Mouse (Mus musculus): ENCODE measurements around the gene Angptl8. TPM values are rescaled to one million over a fixed set of nuclear protein-coding genes. Genes with fewer than 3 reads are reported as not detected.

Gene Angptl8
- polyA plus RNA-seq, 1 experiment: not detected

GRCm38 (mm10) chr9:21823957-21824356 is 11.4 kb upstream of the Angptl8 start:
- H3K4me1 ChIP-seq (ENCODE audit: control insufficient read depth, insufficient read depth, low read length): no peaks in the 10 kb centered on the region
- H3K27ac ChIP-seq (ENCODE audit: control insufficient read depth, insufficient read depth, low read depth, low read length): no peak overlapping the region
- peaks cover 1% of the 10 kb centered on the region for H3K36me3 ChIP-seq (ENCODE audit: control insufficient read depth, insufficient read depth, low read length)
- TF ChIP-seq CTCF (IDR thresholded peaks at IDR 0.05; ENCODE audit: control insufficient read depth, insufficient read depth, insufficient replicate concordance, low read depth, low read length) (no peak), POLR2A (IDR thresholded peaks at IDR 0.05; ENCODE audit: control insufficient read depth, low read depth, low read length) (no peak)
- H3K4me3 ChIP-seq (ENCODE audit: control insufficient read depth, low read depth, low read length): no peak overlapping the region
- no peaks in the 10 kb centered on the region for H3K27me3 ChIP-seq (ENCODE audit: control insufficient read depth, insufficient read depth, low read length)

- TF ChIP-seq CTCF (IDR thresholded peaks at IDR 0.05; ENCODE audit: control insufficient read depth, insufficient read depth, insufficient replicate concordance, low read depth, low read length) (no peak), POLR2A (IDR thresholded peaks at IDR 0.05; ENCODE audit: control insufficient read depth, low read depth, low read length) (no peak)
- no peaks in the 10 kb centered on the region for H3K4me1 ChIP-seq (ENCODE audit: control insufficient read depth, insufficient read depth, low read length)
- H3K4me3 ChIP-seq (ENCODE audit: control insufficient read depth, low read depth, low read length): no peak overlapping the region
- peaks cover 1% of the 10 kb centered on the region for H3K36me3 ChIP-seq (ENCODE audit: control insufficient read depth, insufficient read depth, low read length)
- no peaks in the 10 kb centered on the region for H3K27me3 ChIP-seq (ENCODE audit: control insufficient read depth, insufficient read depth, low read length)
- no peak overlapping the region for H3K27ac ChIP-seq (ENCODE audit: control insufficient read depth, insufficient read depth, low read depth, low read length)
Observed at GRCm38 (mm10) chr9:21824366-21824765, 10.9 kb upstream of the Angptl8 start.

DNA sequence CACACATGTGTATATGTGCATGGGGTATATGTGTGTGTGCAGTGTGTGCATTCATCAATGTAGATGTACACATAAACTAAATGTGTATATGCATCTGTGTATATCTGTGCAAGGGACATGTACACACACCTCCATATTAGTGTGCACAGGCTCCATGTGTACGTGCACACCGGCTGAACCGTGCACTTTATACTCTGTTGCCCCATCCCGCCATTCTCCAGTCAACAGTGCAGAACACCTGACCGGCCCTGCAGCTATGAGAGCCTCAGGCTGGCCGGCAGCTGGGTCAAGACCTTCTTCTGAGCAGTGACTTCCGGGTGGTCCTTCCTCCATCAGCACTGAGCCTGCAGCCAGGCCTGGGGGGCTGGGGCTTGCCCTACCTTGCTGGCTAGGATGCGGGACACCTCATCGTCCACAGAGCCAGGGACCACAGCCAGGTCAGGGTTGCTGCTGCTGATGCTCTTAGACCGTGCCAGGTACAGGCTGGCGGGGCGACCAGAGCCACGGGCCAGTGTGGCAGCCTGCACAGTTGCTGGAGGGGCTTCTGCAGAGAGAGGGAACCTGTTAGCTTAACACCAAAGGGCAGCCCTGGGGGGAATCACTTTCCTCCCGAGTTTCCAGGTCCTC is 5.4 kb upstream of the Angptl8 start:
- Histone ChIP-seq H3K27me3 (ENCODE audit: control insufficient read depth, insufficient read depth, low read length) (no peaks in the 10 kb centered on the region), H3K4me1 (ENCODE audit: control insufficient read depth, insufficient read depth, low read length) (no peaks in the 10 kb centered on the region), H3K36me3 (ENCODE audit: control insufficient read depth, insufficient read depth, low read length) (peaks cover 1% of the 10 kb centered on the region; the same call in 1 of the 2 replicates), H3K27ac (ENCODE audit: control insufficient read depth, insufficient read depth, low read depth, low read length) (no peak overlapping the region), H3K4me3 (ENCODE audit: control insufficient read depth, low read depth, low read length) (no peak overlapping the region)
- TF ChIP-seq POLR2A (IDR thresholded peaks at IDR 0.05; ENCODE audit: control insufficient read depth, low read depth, low read length) (no peak), CTCF (IDR thresholded peaks at IDR 0.05; ENCODE audit: control insufficient read depth, insufficient read depth, insufficient replicate concordance, low read depth, low read length) (no peak)

DNA sequence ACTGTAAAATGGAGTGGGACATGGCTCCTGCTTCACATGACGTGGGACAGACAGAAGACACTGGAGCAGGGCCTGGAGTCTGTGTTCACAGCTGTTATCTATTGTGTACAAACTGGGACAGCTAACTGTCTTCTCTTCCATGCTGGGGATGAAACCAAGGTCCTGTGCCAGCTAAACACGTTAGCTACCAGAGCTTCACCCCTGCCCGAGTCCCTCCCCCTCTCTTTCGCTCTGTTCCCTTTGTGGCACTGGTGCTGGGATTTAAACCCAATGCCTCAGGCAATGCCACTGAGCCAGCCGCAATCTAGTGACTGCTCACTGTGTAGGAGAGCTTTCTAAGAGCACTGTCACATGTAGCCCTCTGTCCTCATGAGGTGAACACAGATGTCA is 4.9 kb upstream of the Angptl8 start:
- no peak overlapping the region for H3K27ac ChIP-seq (ENCODE audit: control insufficient read depth, insufficient read depth, low read depth, low read length)
- H3K4me3 ChIP-seq (ENCODE audit: control insufficient read depth, low read depth, low read length): no peak overlapping the region
- no peaks in the 10 kb centered on the region for H3K27me3 ChIP-seq (ENCODE audit: control insufficient read depth, insufficient read depth, low read length)
- H3K4me1 ChIP-seq (ENCODE audit: control insufficient read depth, insufficient read depth, low read length): no peaks in the 10 kb centered on the region
- no peak for TF ChIP-seq POLR2A (IDR thresholded peaks at IDR 0.05; ENCODE audit: control insufficient read depth, low read depth, low read length)
- no peak for TF ChIP-seq CTCF (IDR thresholded peaks at IDR 0.05; ENCODE audit: control insufficient read depth, insufficient read depth, insufficient replicate concordance, low read depth, low read length)
- peaks cover 1% of the 10 kb centered on the region; the same call in 1 of the 2 replicates for H3K36me3 ChIP-seq (ENCODE audit: control insufficient read depth, insufficient read depth, low read length)

- no peak overlapping the region for H3K4me3 ChIP-seq (ENCODE audit: control insufficient read depth, low read depth, low read length)
- H3K27me3 ChIP-seq (ENCODE audit: control insufficient read depth, insufficient read depth, low read length): no peaks in the 10 kb centered on the region
- TF ChIP-seq CTCF (IDR thresholded peaks at IDR 0.05; ENCODE audit: control insufficient read depth, insufficient read depth, insufficient replicate concordance, low read depth, low read length) (no peak), POLR2A (IDR thresholded peaks at IDR 0.05; ENCODE audit: control insufficient read depth, low read depth, low read length) (no peak)
- no peak overlapping the region for H3K27ac ChIP-seq (ENCODE audit: control insufficient read depth, insufficient read depth, low read depth, low read length)
- H3K4me1 ChIP-seq (ENCODE audit: control insufficient read depth, insufficient read depth, low read length): no peaks in the 10 kb centered on the region; the same call in 1 of the 2 replicates
- no peaks in the 10 kb centered on the region for H3K36me3 ChIP-seq (ENCODE audit: control insufficient read depth, insufficient read depth, low read length)
Observed at GRCm38 (mm10) chr9:21830936-21831335, 4.4 kb upstream of the Angptl8 start.

- Histone ChIP-seq H3K4me3 (ENCODE audit: control insufficient read depth, low read depth, low read length) (no peak overlapping the region), H3K27me3 (ENCODE audit: control insufficient read depth, insufficient read depth, low read length) (no peaks in the 10 kb centered on the region), H3K27ac (ENCODE audit: control insufficient read depth, insufficient read depth, low read depth, low read length) (no peak overlapping the region), H3K36me3 (ENCODE audit: control insufficient read depth, insufficient read depth, low read length) (no peaks in the 10 kb centered on the region), H3K4me1 (ENCODE audit: control insufficient read depth, insufficient read depth, low read length) (no peaks in the 10 kb centered on the region; the same call in 1 of the 2 replicates)
- no peak for TF ChIP-seq POLR2A (IDR thresholded peaks at IDR 0.05; ENCODE audit: control insufficient read depth, low read depth, low read length)
- no peak for TF ChIP-seq CTCF (IDR thresholded peaks at IDR 0.05; ENCODE audit: control insufficient read depth, insufficient read depth, insufficient replicate concordance, low read depth, low read length)
Observed at GRCm38 (mm10) chr9:21831558-21832240, 3.6 kb upstream of the Angptl8 start.

DNA sequence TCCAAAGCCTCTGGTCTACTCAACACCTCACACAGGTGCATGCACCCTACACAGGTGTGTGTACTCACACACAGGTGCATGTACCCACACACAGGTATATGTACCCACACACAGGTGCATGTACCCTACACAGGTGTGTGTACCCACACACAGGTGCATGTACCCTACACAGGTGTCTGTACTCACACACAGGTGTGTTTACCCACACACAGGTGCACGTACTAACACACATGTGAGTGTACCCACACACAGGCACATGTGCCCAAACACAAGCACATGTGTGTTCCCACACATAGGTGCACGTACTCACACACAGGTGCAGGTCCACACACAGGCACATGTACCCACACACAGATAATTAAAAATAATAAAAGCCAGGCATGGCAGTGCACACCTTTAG is 2.4 kb downstream of the Angptl8 start:
- Histone ChIP-seq H3K27ac (ENCODE audit: control insufficient read depth, insufficient read depth, low read depth, low read length) (no peak overlapping the region), H3K4me3 (ENCODE audit: control insufficient read depth, low read depth, low read length) (no peak overlapping the region), H3K36me3 (ENCODE audit: control insufficient read depth, insufficient read depth, low read length) (peaks cover 2% of the 10 kb centered on the region; the same call in 1 of the 2 replicates), H3K4me1 (ENCODE audit: control insufficient read depth, insufficient read depth, low read length) (no peaks in the 10 kb centered on the region; the same call in 1 of the 2 replicates), H3K27me3 (ENCODE audit: control insufficient read depth, insufficient read depth, low read length) (no peaks in the 10 kb centered on the region)
- no peak for TF ChIP-seq CTCF (IDR thresholded peaks at IDR 0.05; ENCODE audit: control insufficient read depth, insufficient read depth, insufficient replicate concordance, low read depth, low read length)
- TF ChIP-seq POLR2A (IDR thresholded peaks at IDR 0.05; ENCODE audit: control insufficient read depth, low read depth, low read length): no peak
